Mouse (Mus musculus) forebrain, embryonic 13.5 days (tissue): ENCODE measurements around the gene Irf2bp1. TPM values are rescaled to one million over a fixed set of nuclear protein-coding genes. Genes with fewer than 3 reads are reported as not detected.
A peak's percentile ranks its signal among the peaks of the same experiment; 100 is the strongest.

Source experiments
- ATAC-seq: fragments of 200-750 bp; cut with Nextera tagmentation; 2 replicates; pipeline ENCODE4 v1.8.0; 2017
- H3K27ac ChIP-seq: fragments of 300-500 bp; sonication (generic); 2 replicates; pipeline ENCODE4 v1.5.1; 2015; ENCODE audit warnings: inconsistent platforms, mild to moderate bottlenecking, moderate library complexity
- H3K27me3 ChIP-seq: fragments of 300-500 bp; sonication (generic); 2 replicates; pipeline ENCODE4 v1.6.1; 2015; ENCODE audit warnings: mild to moderate bottlenecking, inconsistent platforms
- H3K36me3 ChIP-seq: fragments of 300-500 bp; sonication (generic); 2 replicates; pipeline ENCODE4 v1.6.1; 2015; ENCODE audit warnings: mild to moderate bottlenecking, inconsistent platforms; ENCODE audit not compliant: poor library complexity, severe bottlenecking
- H3K4me1 ChIP-seq: fragments of 300-500 bp; sonication (generic); 2 replicates; pipeline ENCODE4 v1.6.1; 2015; ENCODE audit warnings: inconsistent platforms
- H3K4me2 ChIP-seq: fragments of 300-500 bp; sonication (generic); 2 replicates; pipeline ENCODE4 v1.6.1; 2015; ENCODE audit warnings: inconsistent platforms, mild to moderate bottlenecking, moderate library complexity
- H3K4me3 ChIP-seq: fragments of 300-500 bp; sonication (generic); 2 replicates; pipeline ENCODE4 v1.5.1; 2015; ENCODE audit warnings: mild to moderate bottlenecking, inconsistent platforms
- H3K9ac ChIP-seq: fragments of 300-500 bp; sonication (generic); 2 replicates; pipeline ENCODE4 v1.6.1; 2015; ENCODE audit warnings: mild to moderate bottlenecking, inconsistent platforms
- H3K9me3 ChIP-seq: fragments of 300-500 bp; sonication (generic); replicated peaks from 2 replicates; pipeline ENCODE4 v1.6.1; 2016; ENCODE audit warnings: inconsistent platforms
- WGBS: fragments of 180-500 bp; shearing (Covaris S2); methylation state at CpG from one replicate; pipeline ENCODE4 v1.1.7; 2015; 5-methylcytosine and 5-hydroxymethylcytosine counted together
- polyA plus RNA-seq: library from polyadenylated mRNA; unstranded; fragments of >200 nt; fragmentation: Nextera tagmentation; extraction: Ambion mirVana; gene quantifications from 2 replicates; pipeline ENCODE4 v1.2.1, GENCODE M21; 2015

Irf2bp1 gene
- polyA plus RNA-seq, 1 experiment from 2014 or later, result 22.1 TPM

DNA sequence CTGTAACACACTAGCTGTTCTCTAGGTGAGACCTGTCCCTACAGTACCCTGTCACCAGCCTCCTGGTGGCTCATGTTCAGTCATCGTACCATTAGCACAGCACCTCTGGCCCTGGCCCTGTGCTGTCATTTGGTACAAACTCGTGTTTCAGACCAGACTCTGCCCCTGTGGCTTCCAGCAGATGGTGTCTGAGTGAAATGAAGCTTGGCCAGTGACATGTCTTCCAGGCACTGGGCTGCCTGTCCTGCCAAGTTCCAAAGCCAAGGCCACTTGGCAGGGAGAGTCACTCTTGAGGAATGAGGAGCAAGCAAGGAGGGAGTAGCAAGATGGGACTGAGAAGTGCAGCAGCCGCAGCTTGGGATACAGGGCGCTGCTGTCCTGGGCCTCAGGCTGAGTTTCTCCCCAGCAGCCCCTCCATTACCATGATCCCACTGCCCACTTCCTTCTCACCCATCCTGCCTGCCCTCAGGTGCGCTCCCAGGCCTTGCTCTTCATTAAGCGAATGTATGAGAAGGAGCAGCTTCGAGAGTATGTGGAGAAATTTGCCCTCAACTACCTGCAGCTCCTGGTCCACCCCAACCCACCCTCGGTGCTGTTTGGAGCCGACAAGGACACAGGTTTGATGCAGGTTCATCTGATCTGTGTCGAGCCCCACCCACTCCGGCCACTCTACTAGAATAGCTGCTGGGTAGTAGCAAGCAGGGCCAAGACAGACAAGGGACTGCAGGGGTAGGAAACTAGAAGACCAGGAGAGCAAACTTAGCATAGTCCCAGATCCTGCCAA lies 42.6 kb downstream of the Irf2bp1 start:
- H3K9ac ChIP-seq, result no peak overlapping the region
- no peak for ATAC-seq
- H3K27ac ChIP-seq, result no peak overlapping the region
- H3K36me3 ChIP-seq, result peaks cover 100% of the 10 kb centered on the region
- 94% methylated on average over 11 of the region's 11 CpGs for WGBS
- H3K4me1 ChIP-seq, result no peaks in the 10 kb centered on the region
- no peak overlapping the region for H3K4me2 ChIP-seq
- no peaks in the 10 kb centered on the region for H3K27me3 ChIP-seq
- H3K9me3 ChIP-seq, result no peaks in the 10 kb centered on the region
- H3K4me3 ChIP-seq, result no peak overlapping the region

DNA sequence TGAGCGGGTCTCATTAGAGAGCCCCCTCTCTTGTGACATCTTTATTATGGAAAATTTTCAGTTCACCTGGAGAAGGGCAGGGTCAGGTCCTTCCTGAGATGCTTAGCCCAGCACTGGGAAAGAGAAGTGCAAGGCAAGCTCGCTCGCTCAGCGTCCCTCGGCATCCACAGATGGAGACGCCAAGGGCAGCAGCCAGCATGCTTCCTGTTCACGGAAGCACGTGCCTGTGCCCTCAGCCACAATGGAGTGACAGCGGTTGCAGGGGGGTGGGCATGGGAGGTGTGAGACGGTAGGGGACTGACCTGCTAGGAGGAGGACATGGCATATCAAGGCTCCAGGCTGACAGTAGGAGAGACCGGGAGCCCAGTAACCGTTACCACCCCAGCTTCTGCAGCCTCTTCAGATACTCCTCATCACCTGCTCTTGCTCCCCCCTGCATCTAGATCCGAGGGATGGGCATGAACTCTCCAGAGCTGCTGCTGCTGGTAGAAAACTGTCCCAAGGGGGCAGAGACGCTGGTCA lies 44.2 kb downstream of the Irf2bp1 start:
- no peak overlapping the region for H3K4me2 ChIP-seq
- no peaks in the 10 kb centered on the region for H3K4me1 ChIP-seq
- H3K9me3 ChIP-seq, result no peaks in the 10 kb centered on the region
- no peak overlapping the region for H3K4me3 ChIP-seq
- no peak for ATAC-seq
- WGBS, result 93% methylated on average over 14 of the region's 14 CpGs
- no peaks in the 10 kb centered on the region for H3K27me3 ChIP-seq
- H3K27ac ChIP-seq, result no peak overlapping the region
- H3K36me3 ChIP-seq, result peaks cover 99% of the 10 kb centered on the region
- no peak overlapping the region for H3K9ac ChIP-seq

GRCm38 (mm10) chr7:19049252-19049651 lies 45.4 kb downstream of the Irf2bp1 start:
- Histone ChIP-seq H3K27ac (no peak overlapping the region), H3K9me3 (no peaks in the 10 kb centered on the region), H3K36me3 (peaks cover 87% of the 10 kb centered on the region), H3K4me2 (no peak overlapping the region), H3K4me3 (no peak overlapping the region), H3K9ac (no peak overlapping the region), H3K27me3 (no peaks in the 10 kb centered on the region), H3K4me1 (peaks cover 5% of the 10 kb centered on the region; the same call in 1 of the 2 replicates)
- WGBS, result 96% methylated on average over 5 of the region's 5 CpGs
- no peak for ATAC-seq

- H3K9me3 ChIP-seq, result no peaks in the 10 kb centered on the region
- H3K4me2 ChIP-seq, result no peak overlapping the region
- no peak overlapping the region for H3K27ac ChIP-seq
- H3K36me3 ChIP-seq, result peaks cover 78% of the 10 kb centered on the region
- no peak overlapping the region for H3K4me3 ChIP-seq
- WGBS, result 94% methylated on average over 8 of the region's 8 CpGs
- no peaks in the 10 kb centered on the region for H3K27me3 ChIP-seq
- H3K9ac ChIP-seq, result no peak overlapping the region
- ATAC-seq, result no peak
- H3K4me1 ChIP-seq, result peaks cover 12% of the 10 kb centered on the region
Observed at GRCm38 (mm10) chr7:19050172-19050571, 46.3 kb downstream of the Irf2bp1 start.

GRCm38 (mm10) chr7:19051161-19051560 lies 47.3 kb downstream of the Irf2bp1 start:
- no peaks in the 10 kb centered on the region for H3K9me3 ChIP-seq
- peaks cover 68% of the 10 kb centered on the region for H3K36me3 ChIP-seq
- 77% methylated on average over 4 of the region's 4 CpGs for WGBS
- no peak overlapping the region for H3K4me2 ChIP-seq
- no peak overlapping the region for H3K9ac ChIP-seq
- no peaks in the 10 kb centered on the region for H3K27me3 ChIP-seq
- no peak overlapping the region for H3K4me3 ChIP-seq
- H3K27ac ChIP-seq, result no peak overlapping the region
- H3K4me1 ChIP-seq, result peaks cover 12% of the 10 kb centered on the region
- ATAC-seq, result no peak

GRCm38 (mm10) chr7:19052345-19053135 lies 48.7 kb downstream of the Irf2bp1 start:
- H3K4me1 ChIP-seq, result peaks cover 12% of the 10 kb centered on the region
- no peak overlapping the region for H3K4me2 ChIP-seq
- peaks cover 54% of the 10 kb centered on the region for H3K36me3 ChIP-seq
- H3K27me3 ChIP-seq, result no peaks in the 10 kb centered on the region
- 88% methylated on average over 15 of the region's 15 CpGs for WGBS
- H3K9ac ChIP-seq, result no peak overlapping the region
- no peak for ATAC-seq
- H3K27ac ChIP-seq, result no peak overlapping the region
- H3K9me3 ChIP-seq, result no peaks in the 10 kb centered on the region
- no peak overlapping the region for H3K4me3 ChIP-seq

DNA sequence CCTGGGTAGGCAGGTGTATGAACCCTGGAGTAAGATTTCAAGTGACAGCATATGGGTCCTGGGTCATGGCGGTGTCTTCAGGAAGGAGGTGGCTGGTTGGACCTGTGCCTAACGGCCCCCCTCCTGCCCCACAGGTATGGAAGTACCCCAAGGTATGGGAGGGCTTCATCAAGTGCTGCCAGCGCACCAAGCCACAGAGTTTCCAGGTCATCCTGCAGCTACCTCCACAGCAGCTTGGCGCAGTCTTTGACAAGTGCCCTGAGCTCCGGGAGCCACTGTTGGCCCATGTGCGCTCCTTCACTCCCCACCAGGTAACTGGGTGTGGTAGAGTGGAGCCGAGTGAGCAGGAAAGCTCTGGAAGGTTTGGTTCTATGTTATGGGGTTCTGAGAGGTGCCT lies 49.3 kb downstream of the Irf2bp1 start:
- peaks cover 49% of the 10 kb centered on the region for H3K36me3 ChIP-seq
- no peak for ATAC-seq

GRCm38 (mm10) chr7:19054047-19054776 lies 50.4 kb downstream of the Irf2bp1 start, which contains the start of gene Rsph6a:
Rsph6a (plus strand) TSS chr7:19054690.
- Histone ChIP-seq H3K36me3 (peaks cover 38% of the 10 kb centered on the region), H3K27ac (0 out of 2 replicates have a peak within 1 kb of the TSS, but pooled peaks have one; percentile 0), H3K9me3 (no peaks in the 10 kb centered on the region), H3K27me3 (no peaks in the 10 kb centered on the region), H3K4me3 (peak within 1 kb of the TSS; percentile 26), H3K4me2 (peak within 1 kb of the TSS; percentile 52), H3K4me1 (peaks cover 12% of the 10 kb centered on the region), H3K9ac (peak within 1 kb of the TSS; percentile 5; the same call in 1 of the 2 replicates)
- peak; percentile 65 for ATAC-seq
- 27% methylated on average over 32 of the region's 33 CpGs for WGBS

More for the DNA sequence above, 49.3 kb downstream of the Irf2bp1 start:
- WGBS, result 92% methylated on average over 7 of the region's 7 CpGs
- H3K27me3 ChIP-seq, result no peaks in the 10 kb centered on the region
- no peak overlapping the region for H3K4me3 ChIP-seq
- H3K9ac ChIP-seq, result no peak overlapping the region
- H3K27ac ChIP-seq, result no peak overlapping the region
- peaks cover 12% of the 10 kb centered on the region for H3K4me1 ChIP-seq
- no peaks in the 10 kb centered on the region for H3K9me3 ChIP-seq
- no peak overlapping the region for H3K4me2 ChIP-seq

DNA sequence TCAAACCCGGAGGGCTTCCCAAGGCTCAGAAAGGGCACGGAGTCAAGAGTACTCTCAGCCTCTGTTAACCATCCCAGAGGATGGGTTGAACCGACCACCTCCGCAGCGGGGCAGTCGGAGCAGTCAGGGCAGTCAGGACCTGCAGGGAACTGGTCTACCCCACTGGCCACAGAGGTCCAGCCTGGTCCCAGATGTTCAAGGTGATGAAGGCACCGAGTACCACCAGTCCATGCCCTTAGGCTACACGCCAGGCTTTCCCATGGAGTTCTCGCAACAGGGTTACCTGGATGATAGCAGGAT lies 50.9 kb downstream of the Irf2bp1 start:
- Histone ChIP-seq H3K36me3 (peaks cover 33% of the 10 kb centered on the region), H3K27ac (no peak overlapping the region), H3K27me3 (no peaks in the 10 kb centered on the region), H3K4me2 (peak overlapping the region; percentile 52), H3K4me3 (peak overlapping the region; percentile 26), H3K4me1 (peaks cover 12% of the 10 kb centered on the region), H3K9me3 (no peaks in the 10 kb centered on the region), H3K9ac (peak overlapping the region; percentile 5; the same call in 1 of the 2 replicates)
- WGBS, result 66% methylated on average over 9 of the region's 9 CpGs
- peak; percentile 42 for ATAC-seq

DNA sequence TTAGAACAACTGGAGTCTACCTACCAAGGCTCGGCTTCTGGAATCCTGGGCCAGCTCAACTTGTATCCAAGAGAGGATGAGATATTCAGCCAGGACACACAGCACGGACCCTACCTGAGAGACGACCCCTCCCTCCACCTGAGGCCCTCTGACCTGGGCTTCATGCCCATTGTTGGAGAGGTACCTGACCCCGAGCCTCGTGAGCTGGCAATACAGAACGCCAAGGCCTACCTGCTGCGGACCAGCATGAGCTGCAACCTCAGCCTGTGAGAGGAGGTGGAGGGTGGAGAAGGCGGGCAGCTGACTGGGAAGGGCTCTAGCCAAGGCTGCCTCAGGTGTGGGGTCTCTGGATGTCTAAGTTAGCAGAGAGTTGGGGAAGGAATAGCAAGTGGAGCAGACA lies 51.3 kb downstream of the Irf2bp1 start:
- no peak overlapping the region for H3K4me2 ChIP-seq
- 96% methylated on average over 8 of the region's 8 CpGs for WGBS

More for the DNA sequence above, 51.3 kb downstream of the Irf2bp1 start:
- Histone ChIP-seq H3K4me3 (no peak overlapping the region), H3K27me3 (no peaks in the 10 kb centered on the region), H3K36me3 (peaks cover 29% of the 10 kb centered on the region), H3K9ac (0 out of 2 replicates have a peak overlapping the region, but pooled peaks have one; percentile 5), H3K9me3 (no peaks in the 10 kb centered on the region), H3K27ac (no peak overlapping the region), H3K4me1 (peaks cover 12% of the 10 kb centered on the region)
- ATAC-seq, result no peak
